Mouse (Mus musculus): ENCODE results near the gene Plekhg2. TPM values are rescaled to one million over a fixed set of nuclear protein-coding genes. Genes with fewer than 3 reads are reported as not detected.

Gene Plekhg2
- total RNA-seq, 4 experiments from 2014 or later, result 13.6 to 28.9 (median 20.9) TPM

DNA sequence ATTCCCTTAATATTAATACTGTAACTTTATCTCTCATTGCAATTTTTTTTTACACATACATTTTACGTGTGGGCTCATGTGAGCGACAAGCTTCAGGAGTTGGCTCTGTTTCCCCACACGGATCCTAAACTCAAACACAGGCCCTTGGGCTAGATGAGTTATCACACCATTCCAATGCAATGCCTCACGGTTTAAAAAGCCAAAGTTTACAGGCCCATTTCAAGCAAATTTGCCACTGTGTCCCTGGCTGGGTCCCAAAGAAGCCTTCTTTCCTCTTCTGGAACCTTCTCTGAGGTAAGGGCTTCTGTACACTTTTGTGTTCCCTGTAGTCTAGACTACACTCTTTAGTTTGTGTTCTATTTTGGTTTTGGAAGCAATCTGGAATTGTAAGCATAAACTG lies 37.9 kb downstream of the Plekhg2 start:
- no peak for DNase-seq

DNA sequence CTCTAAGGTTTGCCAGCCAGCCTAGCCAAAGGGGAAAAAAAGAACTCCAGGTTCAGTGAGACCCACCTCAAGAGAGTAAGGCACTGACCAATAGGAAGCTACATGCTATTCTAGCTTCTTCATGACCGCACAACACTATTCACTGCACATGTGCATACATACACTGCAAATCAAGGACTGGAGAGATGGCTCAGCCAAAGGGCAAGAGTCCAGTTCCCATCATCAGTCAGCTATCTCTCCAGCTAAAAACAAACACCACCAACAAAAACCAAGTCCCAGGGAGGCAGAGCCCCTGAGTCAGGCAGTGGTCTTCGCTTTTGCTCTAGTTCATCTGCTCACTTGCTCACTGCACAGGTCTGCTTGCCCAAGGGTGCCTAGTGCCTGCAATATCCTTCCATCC lies 44.1 kb downstream of the Plekhg2 start:
- no peak for DNase-seq

DNA sequence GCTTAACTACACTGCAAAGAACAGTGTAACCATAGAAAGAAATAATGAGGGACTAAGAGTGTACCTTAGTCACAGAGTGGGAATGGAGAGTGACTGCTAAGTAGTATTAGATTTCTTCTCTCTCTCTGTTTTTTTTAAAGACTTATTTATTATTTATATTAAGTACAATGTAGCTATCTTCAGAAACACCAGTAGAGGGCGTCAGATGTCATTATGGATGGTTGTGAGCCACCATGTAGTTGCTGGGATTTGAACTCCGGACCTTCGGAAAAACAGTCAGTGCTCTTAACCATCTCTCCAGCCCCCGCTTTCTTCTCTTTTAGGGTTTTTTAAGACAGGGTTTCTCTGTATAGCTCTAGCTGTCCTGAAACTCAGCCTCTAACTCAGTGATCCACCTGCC lies 45.9 kb downstream of the Plekhg2 start:
- no peak for DNase-seq

DNA sequence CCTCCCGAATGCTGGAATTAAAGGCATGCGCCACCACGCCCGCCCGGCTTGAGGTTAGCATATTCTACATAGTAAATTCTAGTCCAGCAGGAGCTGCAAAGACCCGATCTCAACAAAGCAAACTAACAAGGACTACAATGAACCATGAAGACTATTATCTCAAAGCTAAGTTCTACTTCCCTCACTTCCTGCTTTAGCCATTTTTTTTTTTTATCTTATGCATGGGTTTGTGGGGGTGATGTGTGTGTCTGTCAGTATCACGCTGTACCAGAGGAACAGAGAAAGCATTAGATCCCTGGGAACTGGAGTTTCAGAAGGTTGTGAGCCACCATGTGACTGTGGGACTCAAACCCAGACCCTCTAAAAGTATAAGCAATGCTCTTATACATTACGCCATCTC lies 47.1 kb downstream of the Plekhg2 start:
- DNase-seq, result no peak

DNA sequence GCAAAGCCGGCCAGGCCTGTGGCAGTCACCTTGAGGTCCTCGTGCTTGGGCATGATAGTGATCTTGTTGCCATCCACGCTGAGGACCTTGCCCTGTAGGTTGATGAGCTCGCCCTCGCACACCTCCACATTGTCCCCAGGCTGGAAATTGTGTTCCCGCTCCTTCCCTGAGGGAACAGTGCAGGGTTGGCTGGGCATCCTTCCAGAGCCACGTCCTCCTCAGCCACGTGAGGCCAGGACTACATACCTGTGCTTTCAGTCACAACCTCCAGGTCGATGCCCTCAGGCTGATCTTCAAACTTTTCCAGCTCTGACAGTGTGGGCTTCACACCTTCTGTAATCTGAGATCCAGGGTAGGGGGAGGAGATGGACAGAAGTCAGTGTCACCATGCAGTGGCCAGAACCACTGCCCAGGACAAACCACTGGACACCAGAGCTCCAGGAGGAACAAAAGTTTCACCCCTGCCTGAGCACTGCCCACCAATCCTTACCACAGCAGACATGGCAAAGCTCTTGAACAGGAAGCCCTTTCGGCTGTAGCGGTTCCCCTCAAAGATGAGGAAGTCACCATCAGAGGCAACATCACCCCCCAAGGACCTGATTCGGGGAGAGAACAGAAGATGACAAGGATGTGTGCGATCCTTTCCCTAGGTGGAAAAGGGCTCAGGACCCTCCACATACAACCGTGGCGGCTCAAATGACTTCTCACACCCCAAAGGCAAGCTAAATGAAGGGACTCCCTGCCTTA lies 50.3 kb downstream of the Plekhg2 start:
- no peak for DNase-seq

GRCm38 (mm10) chr7:28318714-28319113 lies 53.7 kb downstream of the Plekhg2 start:
- DNase-seq, result peak; percentile 75

DNA sequence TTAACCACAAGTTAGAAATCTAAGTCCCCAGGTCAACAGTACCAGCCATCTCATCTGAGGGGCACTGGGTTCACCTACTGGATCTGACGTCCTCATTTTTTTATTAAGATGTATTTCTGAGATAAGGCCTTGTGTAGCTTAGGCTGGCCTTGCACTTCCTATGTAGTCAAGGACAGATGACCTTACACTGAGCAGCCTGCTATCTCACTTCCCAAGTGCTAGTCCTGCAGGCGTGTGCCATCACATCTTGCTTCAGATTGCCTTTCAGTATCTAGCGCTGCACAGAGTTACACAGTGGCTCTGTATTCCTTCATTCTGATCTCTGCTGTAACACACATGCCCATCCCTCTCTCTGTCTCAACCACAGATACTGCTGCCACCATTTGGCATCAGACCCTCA lies 54.4 kb downstream of the Plekhg2 start:
- DNase-seq, result no peak

DNA sequence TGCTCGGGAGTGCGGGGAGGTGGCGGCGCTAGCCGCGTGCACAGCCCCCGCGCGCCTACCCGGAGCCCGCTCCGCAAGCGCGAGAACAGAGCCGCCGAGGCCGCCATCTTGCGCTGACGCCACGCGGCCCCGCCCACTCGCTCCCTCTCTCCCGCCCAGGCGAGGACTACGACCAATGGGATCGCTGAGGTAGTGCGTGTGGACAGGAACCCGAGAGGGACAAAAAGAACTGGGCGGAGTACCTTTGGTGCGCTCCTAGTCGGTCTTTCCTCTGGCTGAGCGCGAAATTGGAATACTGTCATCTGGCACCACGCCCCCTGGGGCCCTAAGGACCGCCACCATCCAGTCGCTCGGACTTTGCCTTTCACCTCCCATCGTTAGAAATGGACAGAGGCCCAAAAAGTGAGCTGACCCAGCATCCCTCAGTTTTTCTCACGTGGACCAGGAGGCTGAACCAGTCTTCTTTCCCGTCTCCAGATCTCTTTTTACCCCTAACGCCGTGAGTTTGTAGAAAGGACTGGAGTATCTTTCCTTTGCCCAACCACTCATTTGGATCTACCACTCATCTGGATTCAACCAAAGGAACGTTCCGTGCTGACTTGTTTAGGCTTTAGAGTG lies 60.4 kb downstream of the Plekhg2 start, which contains the start of gene Timm50:
Timm50 (minus strand) TSS at position 147 of the 618 bp plus-strand sequence.
- DNase-seq, result peak; percentile 97

- no peak for DNase-seq
Measured at GRCm38 (mm10) chr7:28311151-28311925, 61.1 kb downstream of the Plekhg2 start.

- no peak for DNase-seq
Measured at GRCm38 (mm10) chr7:28309737-28310136, 62.7 kb downstream of the Plekhg2 start.

Other genes with a start within 250 kb of the Plekhg2 start
- gene 9530053A07Rik, start 243.1 kb downstream of the Plekhg2 start, total RNA-seq (2022), result not detected
- gene Fbl, start 202.9 kb downstream of the Plekhg2 start, total RNA-seq (2022), result 100 to 1,000 TPM in 1 of 4 experiments, 10 to 100 TPM in 3; 80.8 to 102 (median 88.7) TPM
- gene Dyrk1b, start 193.1 kb downstream of the Plekhg2 start, total RNA-seq (2022), result 10 to 100 TPM; 29.4 to 35.8 (median 34.7) TPM
- 10 to 100 TPM; 22.6 to 28.2 (median 24.6) TPM for gene Eid2, start 104.7 kb downstream of the Plekhg2 start, total RNA-seq (2022)
- gene Eid2b, start 94.9 kb downstream of the Plekhg2 start, total RNA-seq (2022), result 10 to 100 TPM; 17.2 to 19.9 (median 18.7) TPM
- under 1 TPM in 1 of 4 experiments, not detected in 3; 0.28 TPM for gene Selenov, start 81.4 kb downstream of the Plekhg2 start, total RNA-seq (2022)
- under 1 TPM; 0.14 to 0.62 (median 0.40) TPM for gene Dll3, start 70.4 kb downstream of the Plekhg2 start, total RNA-seq (2022)
- gene Timm50, start 60.5 kb downstream of the Plekhg2 start, total RNA-seq (2022), result 10 to 100 TPM; 68.5 to 83.7 (median 71.2) TPM
- 100 to 1,000 TPM; 135 to 251 (median 169) TPM for gene Supt5, start 33.9 kb downstream of the Plekhg2 start, total RNA-seq (2022)
- 1,000 to 10,000 TPM in 3 of 4 experiments, 100 to 1,000 TPM in 1; 948 to 1,196 (median 1,106) TPM for gene Rps16, start 21.9 kb downstream of the Plekhg2 start, total RNA-seq (2022)
- gene Zfp36, start 7.7 kb upstream of the Plekhg2 start, total RNA-seq (2022), result 10 to 100 TPM; 12.8 to 33.6 (median 21.5) TPM
- 10 to 100 TPM; 24.5 to 44.1 (median 29.5) TPM for gene Med29, start 20.1 kb upstream of the Plekhg2 start, total RNA-seq (2022)
- gene Paf1, start 20.4 kb upstream of the Plekhg2 start, total RNA-seq (2022), result 100 to 1,000 TPM in 1 of 4 experiments, 10 to 100 TPM in 3; 61.6 to 102 (median 87.9) TPM
- gene Gmfg, start 64.8 kb upstream of the Plekhg2 start, total RNA-seq (2022), result 10 to 100 TPM in 2 of 4 experiments, 1 to 10 TPM in 2; 7.5 to 13.5 (median 11.3) TPM
- gene Lrfn1, start 79.4 kb upstream of the Plekhg2 start, total RNA-seq (2022), result 10 to 100 TPM; 19.3 to 27.7 (median 24.5) TPM
- under 1 TPM in 1 of 4 experiments, not detected in 3; 0.46 TPM for gene Ifnl2, start 137.9 kb upstream of the Plekhg2 start, total RNA-seq (2022)
- gene Ifnl3, start 150.2 kb upstream of the Plekhg2 start, total RNA-seq (2022), result not detected
- not detected for gene Sycn, start 168.3 kb upstream of the Plekhg2 start, total RNA-seq (2022)
- not detected for gene Nccrp1, start 174.7 kb upstream of the Plekhg2 start, total RNA-seq (2022)
- 10 to 100 TPM; 62.4 to 83.9 (median 73.4) TPM for gene Samd4b, start 225.5 kb upstream of the Plekhg2 start, total RNA-seq (2022)
- gene Pak4, start 225.6 kb upstream of the Plekhg2 start, total RNA-seq (2022), result 10 to 100 TPM; 28.5 to 37.2 (median 34.0) TPM